Mouse (Mus musculus): ENCODE data around the gene Nop14.

Gene Nop14

GRCm38 (mm10) chr5:34659686-34660590, at the start of gene Nop14, which contains the start of gene Grk4:
Nop14 (minus strand) TSS chr5:34660148.
Grk4 (plus strand) TSS chr5:34660379.
- DNase-seq (ENCODE audit: low spot score): peak; percentile 100

GRCm38 (mm10) chr5:34708436-34708835, 48.5 kb upstream of the Nop14 start:
- no peak for DNase-seq (ENCODE audit: low spot score)

GRCm38 (mm10) chr5:34695521-34695920, 35.6 kb upstream of the Nop14 start:
- no peak for DNase-seq (ENCODE audit: low spot score)

GRCm38 (mm10) chr5:34692782-34693181, 32.8 kb upstream of the Nop14 start:
- DNase-seq (ENCODE audit: low spot score): no peak

GRCm38 (mm10) chr5:34689868-34690267, 29.9 kb upstream of the Nop14 start:
- DNase-seq (ENCODE audit: low spot score): no peak

GRCm38 (mm10) chr5:34670280-34670679, 10.3 kb upstream of the Nop14 start:
- no peak for DNase-seq (ENCODE audit: low spot score)

- no peak for DNase-seq (ENCODE audit: low spot score)
Observed at GRCm38 (mm10) chr5:34669493-34669892, 9.5 kb upstream of the Nop14 start.

GRCm38 (mm10) chr5:34663231-34663630, 3.3 kb upstream of the Nop14 start:
- DNase-seq (ENCODE audit: low spot score): no peak

GRCm38 (mm10) chr5:34661909-34662308, 2.0 kb upstream of the Nop14 start:
- DNase-seq (ENCODE audit: low spot score): no peak

GRCm38 (mm10) chr5:34660591-34661130, 713 bp upstream of the Nop14 start:
- DNase-seq (ENCODE audit: low spot score): no peak

- no peak for DNase-seq (ENCODE audit: low spot score)
Observed at GRCm38 (mm10) chr5:34657556-34657955, 2.4 kb downstream of the Nop14 start.

- no peak for DNase-seq (ENCODE audit: low spot score)
Observed at GRCm38 (mm10) chr5:34654881-34655280, 5.1 kb downstream of the Nop14 start.

GRCm38 (mm10) chr5:34652961-34653360, 7.0 kb downstream of the Nop14 start:
- no peak for DNase-seq (ENCODE audit: low spot score)

GRCm38 (mm10) chr5:34647581-34647980, 12.4 kb downstream of the Nop14 start:
- DNase-seq (ENCODE audit: low spot score): no peak

GRCm38 (mm10) chr5:34642932-34643331, 17.0 kb downstream of the Nop14 start:
- DNase-seq (ENCODE audit: low spot score): peak; percentile 58

GRCm38 (mm10) chr5:34641991-34642390, 18.0 kb downstream of the Nop14 start:
- DNase-seq (ENCODE audit: low spot score): no peak

- DNase-seq (ENCODE audit: low spot score): no peak
Observed at GRCm38 (mm10) chr5:34637591-34638156, 22.3 kb downstream of the Nop14 start.

- peak; percentile 61 for DNase-seq (ENCODE audit: low spot score)
Observed at GRCm38 (mm10) chr5:34636481-34637287, 23.3 kb downstream of the Nop14 start, which contains the start of gene Mfsd10. Mfsd10 (minus strand) TSS chr5:34637212.

GRCm38 (mm10) chr5:34635665-34636192, 24.2 kb downstream of the Nop14 start:
- DNase-seq (ENCODE audit: low spot score): no peak

- DNase-seq (ENCODE audit: low spot score): no peak
Observed at GRCm38 (mm10) chr5:34634746-34635400, 25.1 kb downstream of the Nop14 start.

GRCm38 (mm10) chr5:34633641-34634040, 26.3 kb downstream of the Nop14 start:
- DNase-seq (ENCODE audit: low spot score): no peak
